Mouse (Mus musculus) right cerebral cortex, postnatal 14 days (tissue): ENCODE results near the gene Adamtsl2.

ENCODE experiments used
- DNase-seq: peaks from one replicate; pipeline ENCODE4 v3.0.0; 2022

Gene Adamtsl2

GRCm38 (mm10) chr2:27079152-27079584 lies at the start of gene Adamtsl2:
TSS of gene Adamtsl2 (plus strand) at chr2:27079379.
- peak; percentile 67 for DNase-seq

GRCm38 (mm10) chr2:27032361-27032760 lies 46.8 kb upstream of the Adamtsl2 start:
- no peak for DNase-seq

GRCm38 (mm10) chr2:27036003-27036402 lies 43.2 kb upstream of the Adamtsl2 start:
- no peak for DNase-seq

- DNase-seq: no peak
Measured at GRCm38 (mm10) chr2:27037008-27037407, 42.2 kb upstream of the Adamtsl2 start.

GRCm38 (mm10) chr2:27038596-27038995 lies 40.6 kb upstream of the Adamtsl2 start:
- DNase-seq: peak; percentile 76

GRCm38 (mm10) chr2:27039286-27039685 lies 39.9 kb upstream of the Adamtsl2 start:
- peak; percentile 48 for DNase-seq

GRCm38 (mm10) chr2:27042131-27042844 lies 36.9 kb upstream of the Adamtsl2 start:
- no peak for DNase-seq

- peak; percentile 93 for DNase-seq
Measured at GRCm38 (mm10) chr2:27043461-27043860, 35.7 kb upstream of the Adamtsl2 start.

- no peak for DNase-seq
Measured at GRCm38 (mm10) chr2:27044166-27044565, 35.0 kb upstream of the Adamtsl2 start.

- no peak for DNase-seq
Measured at GRCm38 (mm10) chr2:27044641-27045040, 34.5 kb upstream of the Adamtsl2 start.

GRCm38 (mm10) chr2:27045979-27046770 lies 33.0 kb upstream of the Adamtsl2 start:
- DNase-seq: no peak

- no peak for DNase-seq
Measured at GRCm38 (mm10) chr2:27049408-27049807, 29.8 kb upstream of the Adamtsl2 start.

GRCm38 (mm10) chr2:27058251-27058650 lies 20.9 kb upstream of the Adamtsl2 start:
- no peak for DNase-seq

GRCm38 (mm10) chr2:27058751-27059150 lies 20.4 kb upstream of the Adamtsl2 start:
- no peak for DNase-seq

- no peak for DNase-seq
Measured at GRCm38 (mm10) chr2:27059187-27059586, 20.0 kb upstream of the Adamtsl2 start.

GRCm38 (mm10) chr2:27067124-27067523 lies 12.1 kb upstream of the Adamtsl2 start:
- DNase-seq: no peak

GRCm38 (mm10) chr2:27067996-27068395 lies 11.2 kb upstream of the Adamtsl2 start:
- DNase-seq: no peak

GRCm38 (mm10) chr2:27069646-27070045 lies 9.5 kb upstream of the Adamtsl2 start:
- DNase-seq: no peak

- no peak for DNase-seq
Measured at GRCm38 (mm10) chr2:27070247-27070813, 8.8 kb upstream of the Adamtsl2 start.

- DNase-seq: peak; percentile 97
Measured at GRCm38 (mm10) chr2:27071137-27071536, 8.0 kb upstream of the Adamtsl2 start.

- DNase-seq: no peak
Measured at GRCm38 (mm10) chr2:27071978-27072377, 7.2 kb upstream of the Adamtsl2 start, which contains the start of gene Mymk. TSS of gene Mymk (minus strand) at chr2:27072179.

GRCm38 (mm10) chr2:27073407-27073806 lies 5.8 kb upstream of the Adamtsl2 start:
- no peak for DNase-seq

- DNase-seq: no peak
Measured at GRCm38 (mm10) chr2:27074804-27075203, 4.4 kb upstream of the Adamtsl2 start.

- DNase-seq: no peak
Measured at GRCm38 (mm10) chr2:27075485-27075884, 3.7 kb upstream of the Adamtsl2 start.
